Mouse (Mus musculus) left cerebral cortex, adult 9 months (tissue): Measurements from ENCODE around the gene Luc7l3.
A peak's percentile ranks its signal among the peaks of the same experiment; 100 is the strongest.
"Not testable (repeated sequence)": the region's sequence is repeated elsewhere in the genome, so short reads cannot be mapped to it uniquely, and the experiment has no call there.

ENCODE experiments used
- DNase-seq, 2 experiments: peaks; one replicate each; pipeline ENCODE4 v3.0.0; 2022; ENCODE audit warnings: low spot score in 2 of 2

The Luc7l3 gene

DNA sequence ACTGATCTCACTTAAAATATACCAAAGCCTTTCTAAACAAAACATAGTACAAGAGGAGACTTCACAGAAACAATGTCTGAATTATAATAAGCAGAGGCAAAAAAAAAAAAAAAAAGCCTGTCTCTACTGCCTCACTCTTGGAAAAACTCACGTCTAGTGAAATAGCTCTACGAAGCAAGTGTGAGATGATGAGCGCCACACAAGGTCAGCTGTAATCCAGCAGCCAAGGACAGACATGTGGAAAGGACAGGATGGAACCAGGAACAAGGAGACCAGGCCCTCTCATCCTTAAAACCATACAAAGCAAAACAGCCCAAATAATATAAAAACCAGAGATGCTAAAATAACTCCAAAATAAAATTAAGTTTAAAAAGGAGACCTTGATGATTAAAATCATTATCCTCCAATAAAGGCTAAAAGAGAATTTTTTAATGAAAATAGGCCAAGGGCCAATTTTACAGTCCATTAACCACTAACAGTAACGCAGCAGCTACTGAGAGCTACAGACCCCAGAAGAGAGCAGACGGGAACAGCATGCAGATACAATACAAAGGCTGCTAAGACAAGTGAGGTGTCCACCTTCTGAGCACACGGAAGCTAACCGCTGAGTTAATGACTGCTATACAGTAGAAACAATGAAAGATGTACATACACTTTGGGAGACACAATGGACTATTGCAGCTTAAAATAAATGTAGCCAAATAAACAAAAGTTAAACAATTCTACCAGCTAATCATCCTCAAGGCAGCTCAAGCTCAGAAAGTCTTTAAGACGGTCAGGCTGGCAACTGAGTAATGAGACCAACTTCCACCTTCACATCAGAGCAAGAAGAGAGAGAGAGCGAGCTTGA, 26.6 kb downstream of the Luc7l3 start:
- no peak for DNase-seq

DNA sequence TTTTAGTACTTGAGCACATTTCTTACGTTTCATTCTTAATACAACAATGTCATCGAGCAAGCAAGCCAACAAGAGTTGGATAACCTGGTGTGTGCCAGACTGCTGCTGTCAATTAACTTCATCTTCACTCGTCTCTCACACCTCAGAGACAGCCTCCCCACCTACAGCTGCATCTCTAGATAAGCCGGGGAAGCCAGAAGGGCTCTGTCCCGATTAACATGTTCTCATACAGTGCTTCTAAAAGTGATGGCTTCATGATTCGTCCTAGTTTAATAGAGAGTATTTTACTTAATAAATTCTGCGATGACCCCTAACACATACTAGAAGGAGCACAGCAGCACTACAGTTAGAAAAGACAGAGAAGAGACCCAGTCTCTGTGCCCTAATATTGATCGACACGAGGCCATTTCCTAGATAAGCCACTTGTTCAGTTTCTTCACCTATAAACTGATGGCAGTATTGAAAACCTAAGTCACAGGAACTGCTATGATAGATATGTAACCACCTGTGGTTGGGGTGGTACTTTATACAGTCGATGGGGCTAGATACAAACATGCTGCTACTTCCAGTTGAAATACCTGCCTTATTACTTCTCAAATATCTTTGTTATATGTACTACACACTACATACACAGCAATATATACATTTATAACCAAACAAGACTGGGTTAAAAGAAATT, 31.6 kb downstream of the Luc7l3 start:
- DNase-seq, result no peak

DNA sequence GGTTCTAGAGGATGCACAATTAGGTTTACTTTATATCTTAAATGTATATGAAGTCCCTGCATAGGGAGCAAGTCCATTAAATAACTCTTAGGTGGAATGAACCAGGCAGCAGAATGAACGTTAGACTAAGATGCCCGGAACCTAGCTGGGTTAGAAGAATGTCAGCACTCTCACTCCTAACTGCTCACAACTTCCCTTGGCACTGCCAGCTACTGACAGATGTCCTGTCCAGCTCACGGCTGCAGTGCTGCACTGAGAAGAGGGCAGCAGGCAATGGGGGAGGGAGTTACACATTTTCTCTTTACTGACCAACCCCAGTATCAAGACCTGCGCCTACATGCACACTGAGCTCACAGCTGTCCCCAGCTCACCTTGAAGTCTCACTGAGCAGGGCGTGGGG, 34.7 kb downstream of the Luc7l3 start:
- no peak for DNase-seq

DNA sequence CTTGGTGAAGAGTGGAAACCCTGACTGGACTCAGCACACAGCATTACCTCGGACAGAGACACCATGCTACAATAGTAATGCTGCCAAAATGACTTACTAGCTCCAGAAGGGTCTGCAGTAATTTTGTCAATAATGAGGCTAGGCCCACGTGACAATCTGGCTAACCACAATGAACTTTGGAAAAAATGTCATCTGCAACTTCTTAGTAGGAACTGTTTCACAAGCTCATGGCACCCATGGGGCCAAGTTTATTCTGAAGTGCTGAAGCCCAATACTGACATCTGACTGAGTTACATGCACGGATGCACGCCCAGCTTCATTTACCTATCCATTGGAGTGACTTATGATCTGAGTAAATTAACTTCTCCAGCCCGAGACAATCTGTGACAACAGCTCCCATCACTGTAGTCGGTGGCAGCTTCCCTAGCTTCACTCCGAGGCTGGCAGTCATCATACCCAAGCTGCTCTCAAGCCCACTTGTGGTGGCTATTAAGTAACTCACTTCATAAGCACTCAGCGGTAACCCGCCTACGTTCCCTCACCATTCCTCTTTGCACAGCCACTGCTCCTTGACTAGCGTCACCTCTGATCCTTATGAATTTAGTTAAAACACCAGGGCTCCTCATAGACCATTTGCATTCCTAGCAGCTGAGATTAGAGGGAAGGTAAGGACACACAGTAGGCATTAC, 35.8 kb downstream of the Luc7l3 start:
- no peak for DNase-seq

DNA sequence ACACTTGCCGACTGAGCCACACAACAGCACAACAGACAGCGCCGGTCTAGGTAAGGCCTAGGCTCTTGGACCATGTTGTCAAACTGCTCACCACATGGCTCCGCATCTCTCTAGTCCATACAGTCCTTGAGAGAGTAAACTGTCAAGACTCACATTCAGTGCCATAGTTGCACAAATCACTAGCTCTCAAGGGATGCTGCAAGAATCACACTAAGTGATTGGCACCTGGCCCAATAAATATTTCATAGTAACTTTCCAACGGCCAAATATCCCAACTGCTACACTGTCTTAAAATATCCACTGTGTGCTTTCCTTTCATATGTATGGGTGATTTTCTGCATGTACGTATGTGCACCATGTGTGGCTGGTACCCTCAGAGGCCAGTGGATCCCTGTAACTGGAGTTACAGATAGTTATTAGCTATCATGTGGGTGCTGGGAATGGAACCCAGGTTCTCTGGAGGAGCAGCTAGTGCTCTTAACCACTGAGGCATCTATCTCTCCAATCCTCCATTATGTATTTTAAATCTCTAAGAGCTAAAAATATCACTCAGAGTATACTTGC, 38.2 kb downstream of the Luc7l3 start:
- DNase-seq, result no peak

DNA sequence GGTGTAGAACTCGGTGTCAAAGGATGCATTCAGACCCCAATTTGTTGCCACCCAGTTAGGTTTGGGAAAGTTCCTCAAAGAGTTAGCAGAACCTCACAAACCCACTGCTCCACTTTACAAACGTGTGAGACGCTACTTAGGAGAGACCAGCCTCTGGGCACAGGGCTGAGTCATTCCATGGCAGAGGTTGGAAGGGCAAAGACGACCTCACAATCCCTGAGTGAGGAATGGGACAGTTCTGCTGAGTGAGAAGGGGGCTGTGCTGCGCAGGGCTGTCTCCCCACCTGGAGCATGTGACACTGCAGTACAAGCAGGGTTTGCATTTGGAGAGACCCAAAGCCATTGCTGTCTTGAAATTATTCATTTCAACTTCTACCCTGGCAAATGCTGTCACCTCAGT, 39.5 kb downstream of the Luc7l3 start:
- DNase-seq, result no peak

DNA sequence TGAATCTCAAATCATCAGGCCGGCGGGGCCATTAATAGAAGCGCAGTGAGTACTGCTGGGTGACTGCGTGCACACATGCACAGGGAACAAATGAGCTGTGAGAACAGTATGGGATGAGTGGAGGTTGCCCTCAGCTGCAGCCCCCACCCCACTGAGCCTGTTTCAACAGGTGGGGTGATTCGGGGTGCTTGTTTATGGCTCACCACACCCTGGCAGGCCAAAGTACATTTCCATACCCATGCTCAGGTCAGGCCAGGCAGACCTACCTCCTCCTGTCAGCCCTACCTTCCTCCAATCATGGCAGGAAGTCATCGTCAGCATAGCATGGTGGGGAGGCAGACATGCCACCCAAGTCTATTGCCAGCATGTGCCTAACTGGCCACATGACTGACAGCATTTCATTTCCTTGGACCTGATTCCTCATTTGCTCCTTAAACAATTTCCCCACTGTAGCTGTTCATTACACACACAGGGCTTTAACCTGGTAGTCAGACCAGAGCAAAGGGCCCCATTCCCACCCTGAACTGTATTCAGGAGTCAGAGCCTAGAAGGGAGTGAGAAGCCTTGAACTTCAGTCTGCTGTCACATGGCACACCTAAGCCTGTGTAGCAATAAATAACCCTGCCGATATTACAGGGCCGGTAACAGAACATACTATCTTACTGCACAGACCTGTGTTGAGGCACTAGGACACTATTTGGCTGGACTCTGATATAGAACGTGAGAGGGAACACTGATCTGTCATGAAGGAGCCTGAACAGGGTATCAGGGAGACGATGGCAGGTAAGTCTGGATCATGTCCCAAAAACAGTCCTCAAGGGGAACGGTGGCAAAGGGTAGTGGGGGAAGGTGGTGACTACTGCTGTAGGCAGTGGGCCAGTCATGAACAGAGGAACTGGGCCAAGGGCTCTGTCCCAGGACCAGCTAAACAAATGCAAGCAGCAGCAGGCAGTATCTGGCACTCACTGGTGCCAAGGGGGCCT, 40.3 kb downstream of the Luc7l3 start, which contains the start of gene Gm21885:
Gene Gm21885, plus strand, starts transcription at position 675 of the 983 bp plus-strand sequence.
- no peak for DNase-seq

DNA sequence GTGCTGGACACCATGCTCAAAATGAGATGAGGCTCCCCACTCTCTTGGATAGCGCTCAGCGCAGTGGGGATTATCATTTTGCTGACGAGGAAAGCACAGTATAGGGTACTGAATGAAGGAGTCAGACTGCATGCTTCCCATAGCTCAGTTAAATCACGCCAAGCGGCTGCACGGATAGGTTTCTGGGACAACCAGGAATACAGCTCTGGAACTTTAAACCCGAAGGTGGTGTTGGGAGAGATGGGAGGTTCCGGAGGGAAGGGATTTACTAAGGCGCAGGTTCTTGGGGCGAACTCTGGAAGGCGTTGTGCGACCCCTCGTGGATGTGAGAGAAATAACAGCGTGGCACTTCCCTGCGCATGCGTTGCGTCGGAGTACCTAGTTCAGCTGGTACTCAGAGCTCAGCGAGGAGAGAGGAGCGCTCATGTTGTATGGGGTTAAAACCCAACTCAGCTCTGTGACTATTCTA, 44.9 kb downstream of the Luc7l3 start:
- peak; percentile 84 to 95 for DNase-seq

DNA sequence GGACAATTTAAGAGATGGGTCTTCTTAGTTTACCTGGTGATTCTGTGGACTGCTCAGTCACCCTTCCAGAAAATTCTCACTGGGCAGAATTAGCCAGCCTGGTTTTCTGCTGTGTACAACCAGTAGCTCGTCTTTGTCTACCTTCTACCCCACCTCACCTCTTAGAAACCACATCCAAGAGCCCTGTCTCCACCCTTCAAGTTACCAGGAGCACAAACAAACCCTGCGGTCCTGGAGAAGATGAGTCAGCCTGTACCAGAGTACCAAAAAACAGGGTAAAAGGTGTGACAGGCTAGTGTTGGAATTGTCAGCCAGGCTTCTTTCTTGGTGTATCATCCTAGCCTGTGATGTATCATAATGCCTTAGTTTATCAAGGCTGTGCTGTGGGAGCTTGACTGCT, 46.1 kb downstream of the Luc7l3 start:
- no peak for DNase-seq

DNA sequence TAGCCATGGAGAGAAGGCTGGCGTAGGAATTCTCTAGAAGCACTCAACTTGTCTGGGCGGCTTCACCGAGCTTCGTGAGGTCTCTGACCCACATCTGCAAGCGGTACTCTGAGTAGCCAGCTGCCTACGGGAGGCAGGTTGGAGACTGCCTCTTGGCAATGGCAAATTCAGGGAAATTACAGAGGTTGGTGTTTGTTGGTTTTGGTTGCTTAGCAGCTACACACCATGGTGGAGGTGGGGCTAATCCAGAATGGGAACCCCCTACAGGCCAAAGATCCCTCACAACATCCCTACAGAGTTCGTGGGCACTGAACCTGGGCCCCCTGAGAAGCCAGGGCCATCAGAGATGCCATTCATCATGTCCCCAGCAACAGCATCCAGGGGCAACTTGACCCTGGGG, 46.6 kb downstream of the Luc7l3 start:
- DNase-seq, result no peak

DNA sequence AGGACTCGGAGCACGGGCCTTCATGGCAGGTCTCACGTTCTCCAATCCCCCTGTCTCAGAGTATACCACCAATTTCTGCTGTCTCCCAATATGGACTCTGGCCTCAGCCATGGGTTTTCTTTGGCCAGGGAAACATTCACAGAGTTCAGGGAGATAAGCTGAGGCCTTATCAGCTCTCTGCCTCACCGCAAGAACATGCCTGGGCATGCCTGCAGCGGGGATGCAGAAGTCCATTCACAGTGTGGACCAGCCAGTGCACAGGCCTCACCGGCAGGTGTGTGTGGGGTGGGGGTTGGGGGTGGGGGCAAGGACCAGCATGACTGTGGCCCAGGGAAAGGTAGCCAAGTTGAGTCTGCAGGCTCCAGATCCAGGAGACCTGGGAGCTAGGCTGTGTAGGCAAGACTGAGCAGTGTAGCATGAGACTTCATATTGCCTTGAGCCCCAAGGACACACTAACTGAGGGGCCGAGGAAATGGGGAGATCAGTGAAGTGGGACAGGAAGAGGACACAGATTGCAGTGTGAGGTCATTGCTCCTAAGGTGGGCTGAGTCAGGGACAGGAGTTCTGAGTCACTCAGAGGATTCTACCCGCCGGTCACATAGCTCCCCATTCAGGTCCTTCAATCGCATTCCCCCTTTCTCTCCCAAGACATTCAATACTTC, 47.5 kb downstream of the Luc7l3 start:
- no peak for DNase-seq

DNA sequence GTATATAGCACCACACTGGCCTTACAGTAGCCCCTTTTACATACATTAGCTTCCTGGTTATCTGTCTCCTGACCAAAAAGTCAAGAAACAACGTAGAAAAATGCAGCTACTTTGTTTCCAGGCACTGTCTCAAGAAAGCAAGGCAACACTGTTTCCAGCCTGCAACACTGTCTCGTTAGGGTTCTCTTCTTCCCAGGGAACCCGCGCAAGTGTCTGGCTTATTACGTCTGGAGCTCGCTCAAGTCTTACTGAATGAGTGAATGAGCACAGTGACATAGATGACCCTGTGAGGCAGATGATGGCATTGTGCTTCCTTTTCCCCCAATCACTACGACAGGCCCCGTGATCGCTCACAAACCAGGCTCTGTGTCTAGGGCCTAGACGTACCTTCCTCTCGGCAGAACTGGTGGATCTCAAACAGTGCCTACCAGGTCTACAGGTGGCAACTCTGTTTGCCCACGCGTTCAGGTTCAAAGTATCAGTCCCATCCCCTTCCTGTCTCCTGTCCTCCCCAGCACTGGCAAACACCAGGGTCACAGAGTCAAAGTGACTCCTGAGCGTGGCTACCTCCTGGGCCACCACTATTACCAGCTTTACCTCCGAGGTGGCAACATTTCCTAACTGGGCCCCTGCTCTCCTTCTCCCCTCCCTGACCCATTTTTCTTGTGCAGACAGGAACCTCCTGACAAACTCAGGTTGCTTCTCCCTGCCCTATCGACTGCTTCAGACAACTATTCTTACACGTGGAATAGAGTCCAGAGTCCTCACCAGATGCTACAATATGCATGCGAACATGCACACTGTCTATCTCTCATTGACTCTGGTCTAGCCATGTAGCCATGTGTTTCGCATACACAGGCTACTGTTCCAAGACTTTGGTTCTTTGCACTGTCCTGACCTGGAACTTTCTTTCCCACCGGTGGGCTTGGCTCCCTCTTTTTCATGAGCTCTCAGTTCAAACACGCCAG, 48.5 kb downstream of the Luc7l3 start:
- DNase-seq, result no peak

DNA sequence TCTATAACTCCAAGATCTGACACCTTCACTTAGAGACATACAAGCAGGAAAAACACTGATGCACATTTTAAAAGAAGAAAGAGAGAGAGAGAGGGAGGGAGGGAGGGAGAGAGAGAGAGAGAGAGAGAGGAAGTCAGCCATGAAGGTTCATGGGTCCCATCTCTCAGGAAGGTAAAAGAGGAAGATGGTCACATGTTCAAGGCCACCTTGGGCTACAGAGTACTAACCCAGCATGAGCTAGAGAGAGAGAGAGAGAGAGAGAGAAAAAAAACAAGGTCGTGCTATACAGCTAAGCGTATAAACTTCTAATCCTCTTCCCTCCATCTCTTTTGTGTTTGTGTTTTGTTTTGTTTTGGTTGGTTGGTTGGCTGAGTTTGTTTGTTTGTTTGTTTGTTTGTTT, 50.8 kb downstream of the Luc7l3 start:
- no peak for DNase-seq

DNA sequence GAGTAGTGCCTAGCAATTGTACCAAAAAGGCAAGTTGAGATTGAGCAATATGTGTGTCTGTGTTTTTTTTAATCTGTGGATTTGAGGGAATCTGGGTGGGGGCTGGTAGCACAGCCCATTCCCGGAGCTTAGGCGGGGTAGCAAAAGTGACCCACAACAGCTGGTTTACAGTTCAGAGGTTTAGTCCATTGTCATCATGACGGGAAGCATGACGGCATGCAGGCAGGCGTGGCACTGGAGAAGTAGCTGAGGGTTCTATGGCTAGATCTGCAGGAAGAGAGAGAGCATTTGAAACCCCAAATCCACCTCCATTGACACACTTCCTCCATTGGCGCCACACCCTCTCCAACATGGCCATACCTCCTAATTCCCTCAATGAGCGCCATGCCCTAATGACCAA, 51.9 kb downstream of the Luc7l3 start:
- no peak for DNase-seq

DNA sequence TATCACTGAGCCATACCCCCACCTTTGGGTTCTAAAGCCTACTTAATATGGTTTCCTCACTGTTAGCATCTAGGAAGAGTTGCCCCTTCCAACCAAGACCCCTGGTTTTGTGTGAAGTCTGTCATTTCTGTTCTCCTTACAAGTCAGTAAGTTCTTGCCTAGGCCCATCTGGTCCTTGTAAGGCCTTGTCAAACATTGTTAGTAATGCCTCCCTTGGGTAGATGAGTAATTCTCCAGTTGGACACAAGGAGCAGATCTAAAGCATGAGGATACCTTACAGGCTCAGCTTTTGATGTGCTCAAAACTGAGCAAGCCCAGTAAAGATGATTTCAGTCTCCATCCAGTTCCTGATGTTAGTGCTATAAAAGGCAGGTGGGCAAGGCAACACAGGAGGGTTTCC, 53.0 kb downstream of the Luc7l3 start:
- no peak for DNase-seq

DNA sequence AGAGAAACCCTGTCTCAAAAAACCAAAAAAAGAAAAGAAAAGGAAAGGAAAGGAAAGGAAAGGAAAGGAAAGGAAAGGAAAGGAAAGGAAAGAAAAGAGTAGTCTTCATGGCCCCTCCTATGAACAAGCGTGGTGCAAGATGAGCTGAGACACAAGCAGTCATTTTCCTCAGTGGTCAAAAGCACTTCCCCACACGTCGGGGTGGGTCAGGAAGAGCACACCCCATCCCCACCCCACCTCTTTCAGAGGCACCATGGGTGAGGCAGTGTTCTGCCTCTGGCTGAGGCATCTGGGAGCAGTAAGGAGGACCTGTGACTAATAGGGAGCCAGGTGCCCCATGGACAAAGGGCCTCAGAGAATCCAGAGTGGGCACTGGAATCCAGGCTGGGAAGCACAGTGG, 55.6 kb downstream of the Luc7l3 start:
- DNase-seq, result not testable (repeated sequence)

DNA sequence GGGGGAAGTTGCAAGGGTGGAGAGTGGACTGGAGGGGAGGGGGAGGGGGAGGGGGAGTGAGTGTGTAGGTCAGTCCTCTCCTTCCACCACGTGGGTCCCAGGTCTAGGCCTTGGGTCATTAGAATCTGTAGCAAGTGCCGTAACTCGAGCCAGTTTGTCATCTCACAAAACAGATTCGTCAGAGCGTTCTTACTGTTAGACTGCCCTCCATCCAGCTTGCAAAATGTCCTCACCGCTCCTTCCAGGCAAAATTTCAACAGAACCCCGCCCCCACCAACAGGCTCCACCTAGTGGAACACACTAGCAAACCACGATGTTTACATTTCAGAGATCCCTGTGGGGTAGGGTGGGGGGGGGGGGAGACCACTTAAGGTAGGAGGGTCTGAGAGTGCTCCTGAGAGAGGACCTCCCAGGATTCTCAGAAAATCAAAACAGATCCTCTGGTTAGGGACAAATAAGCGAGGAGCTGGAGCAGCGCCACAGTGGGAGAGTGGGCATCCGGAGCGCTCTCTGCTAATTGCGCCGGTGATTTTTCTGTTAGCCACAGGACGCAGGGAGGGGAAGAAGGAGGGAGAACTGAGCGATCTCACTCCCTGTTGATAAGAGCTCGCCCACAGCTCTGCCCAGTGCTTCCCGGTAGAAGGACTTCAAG, 56.5 kb downstream of the Luc7l3 start:
- DNase-seq, result peak in 1 of 2 experiments; percentile 48

DNA sequence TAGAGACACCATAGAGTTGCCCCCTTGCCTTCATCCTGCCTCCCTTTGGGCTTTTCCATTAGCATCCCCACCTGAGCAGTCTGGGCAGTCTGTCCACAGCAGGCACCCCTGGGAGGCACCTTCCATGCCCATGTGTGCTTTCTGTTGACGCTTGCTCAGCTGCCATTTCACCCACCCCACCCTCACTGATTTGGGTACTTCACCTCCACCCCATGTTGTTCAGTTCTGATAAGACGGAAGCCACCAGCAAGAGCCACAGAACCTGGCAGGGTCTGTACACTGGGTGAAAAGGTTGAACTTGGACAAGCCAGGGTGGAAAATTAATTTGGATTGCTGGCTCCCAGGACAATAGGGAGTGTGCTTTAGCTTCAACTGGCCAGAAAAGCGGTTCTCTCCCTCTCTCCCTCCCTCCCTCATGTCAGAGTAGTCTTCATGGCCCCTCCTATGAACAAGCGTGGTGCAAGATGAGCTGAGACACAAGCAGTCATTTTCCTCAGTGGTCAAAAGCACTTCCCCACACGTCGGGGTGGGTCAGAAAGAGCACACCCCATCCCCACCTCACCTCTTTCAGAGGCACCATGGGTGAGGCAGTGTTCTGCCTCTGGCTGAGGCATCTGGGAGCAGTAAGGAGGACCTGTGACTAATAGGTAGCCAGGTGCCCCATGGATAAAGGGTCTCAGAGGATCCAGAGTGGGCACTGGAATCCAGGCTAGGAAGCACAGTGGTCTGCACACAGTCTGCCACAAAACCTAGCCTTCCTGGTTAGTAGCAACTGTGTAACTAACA, 60.0 kb downstream of the Luc7l3 start:
- no peak for DNase-seq
